Mouse (Mus musculus): ENCODE data around the gene Gm11168. TPM values are rescaled to one million over a fixed set of nuclear protein-coding genes. Genes with fewer than 3 reads are reported as not detected.
"Not testable (repeated sequence)": the region's sequence is repeated elsewhere in the genome, so short reads cannot be mapped to it uniquely, and the experiment has no call there.

The Gm11168 gene
- not detected in 2 replicates for polyA plus RNA-seq (2014; fragmentation: Nextera tagmentation; extraction: Ambion mirVana)

DNA sequence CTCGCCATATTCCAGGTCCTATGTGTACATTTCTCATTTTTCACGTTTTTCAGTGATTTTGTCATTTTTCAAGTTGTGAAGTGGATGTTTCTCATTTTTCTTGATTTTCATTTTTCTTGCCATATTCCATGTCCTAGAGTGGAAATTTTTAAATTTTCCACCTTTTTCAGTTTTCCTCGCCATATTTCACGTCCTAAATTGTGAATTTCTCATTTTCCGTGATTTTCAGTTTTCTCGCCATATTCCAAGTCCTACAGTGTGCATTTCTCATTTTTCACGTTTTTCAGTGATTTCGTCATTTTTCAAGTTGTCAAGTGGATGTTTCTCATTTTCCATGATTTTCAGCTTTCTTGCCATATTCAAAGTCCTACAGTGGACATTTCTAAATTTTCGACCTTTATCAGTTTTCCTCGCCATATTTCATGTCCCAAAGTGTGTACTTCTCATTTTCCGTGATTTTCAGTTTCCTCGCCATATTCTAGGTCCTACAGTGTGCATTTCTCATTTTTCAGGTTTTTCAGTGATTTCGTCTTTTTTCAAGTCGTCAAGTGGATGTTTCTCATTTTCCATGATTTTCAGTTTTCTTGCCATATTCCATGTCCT is at the start of gene Gm11168:
Gene Gm11168, plus strand, starts transcription at position 553 of the 603 bp plus-strand sequence.
- not testable (repeated sequence) for H3K9ac ChIP-seq (replicated peaks; ENCODE audit: low read depth, low read length); H3K4me3 ChIP-seq (ENCODE audit: low read depth, low read length); H3K4me1 ChIP-seq (ENCODE audit: control insufficient read depth, insufficient read depth, low read length); H3K9me3 ChIP-seq (ENCODE audit: control insufficient read depth, low read depth, low read length); H3K4me2 ChIP-seq (replicated peaks; ENCODE audit: low read depth, low read length); H3K27ac ChIP-seq (ENCODE audit: low read length); H3K27me3 ChIP-seq (ENCODE audit: control insufficient read depth, insufficient read depth, low read length); ATAC-seq (ENCODE audit: insufficient number of reproducible peaks, insufficient read depth, low FRiP score, low read depth); H3K36me3 ChIP-seq (ENCODE audit: control insufficient read depth, insufficient read depth, low read length)
- WGBS = 75% methylated on average over 6 of the region's 14 CpGs

DNA sequence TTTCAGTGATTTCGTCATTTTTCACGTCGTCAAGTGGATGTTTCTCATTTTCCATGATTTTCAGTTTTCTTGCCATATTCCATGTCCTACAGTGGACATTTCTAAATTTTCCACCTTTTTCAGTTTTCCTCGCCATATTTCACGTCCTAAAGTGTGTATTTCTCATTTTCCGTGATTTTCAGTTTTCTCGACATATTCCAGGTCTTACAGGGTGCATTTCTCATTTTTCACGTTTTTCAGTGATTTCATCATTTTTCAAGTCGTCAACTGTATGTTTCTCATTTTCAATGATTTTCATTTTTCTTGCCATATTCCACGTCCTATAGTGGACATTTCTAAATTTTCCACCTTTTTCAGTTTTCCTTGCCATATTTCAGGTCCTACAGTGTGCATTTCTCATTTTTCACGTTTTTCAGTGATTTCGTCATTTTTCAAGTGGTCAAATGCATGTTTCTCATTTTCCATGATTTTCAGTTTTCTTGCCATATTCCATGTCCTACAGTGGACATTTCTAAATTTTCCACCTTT is 2.6 kb upstream of the Gm11168 start, which contains the start of gene Gm10722:
Gene Gm10722, plus strand, starts transcription at position 478 of the 528 bp plus-strand sequence.
- H3K27me3 ChIP-seq (ENCODE audit: control insufficient read depth, insufficient read depth, low read length); H3K4me1 ChIP-seq (ENCODE audit: control insufficient read depth, insufficient read depth, low read length); H3K4me3 ChIP-seq (ENCODE audit: low read depth, low read length); H3K4me2 ChIP-seq (replicated peaks; ENCODE audit: low read depth, low read length); H3K27ac ChIP-seq (ENCODE audit: low read length); ATAC-seq (ENCODE audit: insufficient number of reproducible peaks, insufficient read depth, low FRiP score, low read depth); H3K9ac ChIP-seq (replicated peaks; ENCODE audit: low read depth, low read length); H3K9me3 ChIP-seq (ENCODE audit: control insufficient read depth, low read depth, low read length); H3K36me3 ChIP-seq (ENCODE audit: control insufficient read depth, insufficient read depth, low read length): not testable (repeated sequence)
- 66% methylated on average over 12 of the region's 12 CpGs for WGBS

DNA sequence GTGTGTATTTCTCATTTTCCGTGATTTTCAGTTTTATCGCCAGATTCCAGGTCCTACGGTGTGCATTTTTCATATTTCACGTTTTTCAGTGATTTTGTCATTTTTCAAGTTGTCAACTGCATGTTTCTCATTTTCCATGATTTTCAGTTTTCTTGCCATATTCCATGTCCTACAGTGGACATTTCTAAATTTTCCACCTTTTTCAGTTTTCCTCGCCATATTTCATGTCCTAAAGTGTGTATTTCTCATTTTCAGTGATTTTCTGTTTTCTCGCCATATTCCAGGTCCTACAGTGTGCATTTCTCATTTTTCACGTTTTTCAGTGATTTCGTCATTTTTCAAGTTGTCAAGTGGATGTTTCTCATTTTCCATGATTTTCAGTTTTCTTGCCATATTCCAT is 2.1 kb upstream of the Gm11168 start:
- H3K27ac ChIP-seq (ENCODE audit: low read length); H3K36me3 ChIP-seq (ENCODE audit: control insufficient read depth, insufficient read depth, low read length); H3K9ac ChIP-seq (replicated peaks; ENCODE audit: low read depth, low read length); H3K4me3 ChIP-seq (ENCODE audit: low read depth, low read length); H3K9me3 ChIP-seq (ENCODE audit: control insufficient read depth, low read depth, low read length); ATAC-seq (ENCODE audit: insufficient number of reproducible peaks, insufficient read depth, low FRiP score, low read depth); H3K27me3 ChIP-seq (ENCODE audit: control insufficient read depth, insufficient read depth, low read length); H3K4me2 ChIP-seq (replicated peaks; ENCODE audit: low read depth, low read length); H3K4me1 ChIP-seq (ENCODE audit: control insufficient read depth, insufficient read depth, low read length): not testable (repeated sequence)
- 64% methylated on average over 8 of the region's 8 CpGs for WGBS

DNA sequence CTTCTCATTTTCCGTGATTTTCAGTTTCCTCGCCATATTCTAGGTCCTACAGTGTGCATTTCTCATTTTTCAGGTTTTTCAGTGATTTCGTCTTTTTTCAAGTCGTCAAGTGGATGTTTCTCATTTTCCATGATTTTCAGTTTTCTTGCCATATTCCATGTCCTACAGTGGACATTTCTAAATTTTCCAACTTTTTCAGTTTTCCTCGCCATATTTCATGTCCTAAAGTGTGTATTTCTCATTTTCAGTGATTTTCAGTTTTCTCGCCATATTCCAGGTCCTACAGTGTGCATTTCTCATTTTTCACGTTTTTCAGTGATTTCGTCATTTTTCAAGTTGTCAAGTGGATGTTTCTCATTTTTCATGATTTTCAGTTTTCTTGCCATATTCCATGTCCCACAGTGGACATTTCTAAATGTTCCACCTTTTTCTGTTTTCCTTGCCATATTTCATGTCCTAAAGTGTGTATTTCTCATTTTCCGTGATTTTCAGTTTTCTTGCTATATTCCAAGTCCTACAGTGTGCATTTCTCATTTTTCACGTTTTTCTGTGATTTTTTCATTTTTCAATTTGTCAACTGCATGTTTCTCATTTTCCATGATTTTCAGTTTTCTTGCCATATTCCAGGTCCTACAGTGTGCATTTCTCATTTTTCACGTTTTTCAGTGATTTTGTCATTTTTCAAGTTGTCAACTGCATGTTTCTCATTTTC is 1.0 kb upstream of the Gm11168 start:
- not testable (repeated sequence) for H3K4me1 ChIP-seq (ENCODE audit: control insufficient read depth, insufficient read depth, low read length); H3K4me2 ChIP-seq (replicated peaks; ENCODE audit: low read depth, low read length); H3K4me3 ChIP-seq (ENCODE audit: low read depth, low read length); H3K9ac ChIP-seq (replicated peaks; ENCODE audit: low read depth, low read length); H3K36me3 ChIP-seq (ENCODE audit: control insufficient read depth, insufficient read depth, low read length); H3K9me3 ChIP-seq (ENCODE audit: control insufficient read depth, low read depth, low read length); H3K27me3 ChIP-seq (ENCODE audit: control insufficient read depth, insufficient read depth, low read length); H3K27ac ChIP-seq (ENCODE audit: low read length)
- WGBS = 57% methylated on average over 8 of the region's 11 CpGs
- peak; percentile 81 for ATAC-seq (ENCODE audit: insufficient number of reproducible peaks, insufficient read depth, low FRiP score, low read depth)

DNA sequence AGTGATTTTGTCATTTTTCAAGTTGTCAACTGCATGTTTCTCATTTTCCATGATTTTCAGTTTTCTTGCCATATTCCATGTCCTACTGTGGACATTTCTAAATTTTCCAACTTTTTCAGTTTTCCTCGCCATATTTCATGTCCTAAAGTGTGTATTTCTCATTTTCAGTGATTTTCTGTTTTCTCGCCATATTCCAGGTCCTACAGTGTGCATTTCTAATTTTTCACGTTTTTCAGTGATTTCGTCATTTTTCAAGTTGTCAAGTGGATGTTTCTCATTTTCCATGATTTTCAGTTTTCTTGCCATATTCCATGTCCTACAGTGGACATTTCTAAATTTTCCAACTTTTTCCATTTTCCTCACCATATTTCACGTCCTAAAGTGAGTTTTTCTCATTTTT is 3.0 kb downstream of the Gm11168 start:
- 80% methylated on average over 1 of the region's 5 CpGs for WGBS
- not testable (repeated sequence) for H3K9me3 ChIP-seq (ENCODE audit: control insufficient read depth, low read depth, low read length); H3K4me1 ChIP-seq (ENCODE audit: control insufficient read depth, insufficient read depth, low read length); H3K27me3 ChIP-seq (ENCODE audit: control insufficient read depth, insufficient read depth, low read length); H3K27ac ChIP-seq (ENCODE audit: low read length); H3K4me2 ChIP-seq (replicated peaks; ENCODE audit: low read depth, low read length); H3K9ac ChIP-seq (replicated peaks; ENCODE audit: low read depth, low read length); ATAC-seq (ENCODE audit: insufficient number of reproducible peaks, insufficient read depth, low FRiP score, low read depth); H3K4me3 ChIP-seq (ENCODE audit: low read depth, low read length); H3K36me3 ChIP-seq (ENCODE audit: control insufficient read depth, insufficient read depth, low read length)

DNA sequence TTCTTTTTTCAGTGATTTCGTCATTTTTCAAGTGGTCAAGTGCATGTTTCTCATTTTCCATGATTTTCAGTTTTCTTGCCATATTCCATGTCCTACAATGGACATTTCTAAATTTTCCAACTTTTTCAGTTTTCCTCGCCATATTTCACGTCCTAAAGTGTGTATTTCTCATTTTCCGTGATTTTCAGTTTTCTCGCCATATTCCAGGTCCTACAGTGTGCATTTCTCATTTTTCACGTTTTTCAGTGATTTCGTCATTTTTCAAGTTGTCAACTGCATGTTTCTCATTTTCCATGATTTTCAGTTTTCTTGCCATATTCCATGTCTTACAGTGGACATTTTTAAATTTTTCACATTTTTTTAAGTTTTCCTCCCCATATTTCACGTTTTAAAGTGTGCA is 3.5 kb downstream of the Gm11168 start:
- not testable (repeated sequence) for H3K36me3 ChIP-seq (ENCODE audit: control insufficient read depth, insufficient read depth, low read length); H3K27ac ChIP-seq (ENCODE audit: low read length); H3K4me1 ChIP-seq (ENCODE audit: control insufficient read depth, insufficient read depth, low read length); H3K9ac ChIP-seq (replicated peaks; ENCODE audit: low read depth, low read length); H3K9me3 ChIP-seq (ENCODE audit: control insufficient read depth, low read depth, low read length); H3K27me3 ChIP-seq (ENCODE audit: control insufficient read depth, insufficient read depth, low read length); H3K4me3 ChIP-seq (ENCODE audit: low read depth, low read length); H3K4me2 ChIP-seq (replicated peaks; ENCODE audit: low read depth, low read length)
- ATAC-seq (ENCODE audit: insufficient number of reproducible peaks, insufficient read depth, low FRiP score, low read depth) = peak; percentile 65
- WGBS = 79% methylated on average over 7 of the region's 8 CpGs

DNA sequence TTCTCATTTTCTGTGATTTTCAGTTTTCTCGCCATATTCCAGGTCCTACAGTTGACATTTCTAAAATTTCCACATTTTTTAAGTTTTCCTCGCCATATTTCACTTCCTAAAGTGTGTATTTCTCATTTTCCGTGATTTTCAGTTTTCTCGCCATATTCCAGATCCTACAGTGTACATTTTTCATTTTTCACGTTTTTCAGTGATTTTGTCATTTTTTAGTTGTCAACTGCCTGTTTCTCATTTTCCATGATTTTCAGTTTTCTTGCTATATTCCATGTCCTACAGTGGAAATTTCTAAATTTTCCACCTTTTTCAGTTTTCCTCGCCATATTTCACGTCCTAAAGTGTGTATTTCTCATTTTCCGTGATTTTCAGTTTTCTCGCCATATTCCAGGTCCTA is 4.1 kb downstream of the Gm11168 start:
- not testable (repeated sequence) for H3K4me3 ChIP-seq (ENCODE audit: low read depth, low read length); H3K4me2 ChIP-seq (replicated peaks; ENCODE audit: low read depth, low read length); H3K9ac ChIP-seq (replicated peaks; ENCODE audit: low read depth, low read length); H3K4me1 ChIP-seq (ENCODE audit: control insufficient read depth, insufficient read depth, low read length); H3K27me3 ChIP-seq (ENCODE audit: control insufficient read depth, insufficient read depth, low read length); H3K27ac ChIP-seq (ENCODE audit: low read length); H3K9me3 ChIP-seq (ENCODE audit: control insufficient read depth, low read depth, low read length); ATAC-seq (ENCODE audit: insufficient number of reproducible peaks, insufficient read depth, low FRiP score, low read depth); H3K36me3 ChIP-seq (ENCODE audit: control insufficient read depth, insufficient read depth, low read length)
- 79% methylated on average over 7 of the region's 9 CpGs for WGBS

DNA sequence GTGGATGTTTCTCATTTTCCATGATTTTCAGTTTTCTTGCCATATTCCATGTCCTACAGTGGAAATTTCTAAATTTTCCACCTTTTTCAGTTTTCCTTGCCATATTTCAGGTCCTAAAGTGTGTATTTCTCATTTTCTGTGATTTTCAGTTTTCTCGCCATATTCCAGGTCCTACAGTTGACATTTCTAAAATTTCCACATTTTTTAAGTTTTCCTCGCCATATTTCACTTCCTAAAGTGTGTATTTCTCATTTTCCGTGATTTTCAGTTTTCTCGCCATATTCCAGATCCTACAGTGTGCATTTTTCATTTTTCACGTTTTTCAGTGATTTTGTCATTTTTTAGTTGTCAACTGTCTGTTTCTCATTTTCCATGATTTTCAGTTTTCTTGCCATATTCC is 6.2 kb downstream of the Gm11168 start:
- H3K36me3 ChIP-seq (ENCODE audit: control insufficient read depth, insufficient read depth, low read length); H3K4me2 ChIP-seq (replicated peaks; ENCODE audit: low read depth, low read length); H3K27ac ChIP-seq (ENCODE audit: low read length); H3K4me1 ChIP-seq (ENCODE audit: control insufficient read depth, insufficient read depth, low read length); H3K9me3 ChIP-seq (ENCODE audit: control insufficient read depth, low read depth, low read length); H3K9ac ChIP-seq (replicated peaks; ENCODE audit: low read depth, low read length); H3K4me3 ChIP-seq (ENCODE audit: low read depth, low read length); H3K27me3 ChIP-seq (ENCODE audit: control insufficient read depth, insufficient read depth, low read length): not testable (repeated sequence)
- ATAC-seq (ENCODE audit: insufficient number of reproducible peaks, insufficient read depth, low FRiP score, low read depth) = peak; percentile 47; the same call in 1 of the 2 replicates
- no CpG with 5 or more reads among the region's 5 CpGs for WGBS
